Mouse (Mus musculus): Measurements from ENCODE around the gene Zranb1. TPM values are rescaled to one million over a fixed set of nuclear protein-coding genes. Genes with fewer than 3 reads are reported as not detected.

The Zranb1 gene
- 75.1 TPM for polyA plus RNA-seq (2014; fragmentation: Illumina TruSeq; extraction: RNeasy Lipid Tissue Mini Kit (QIAGEN cat#74804); ENCODE audit: low read depth, low replicate concordance)

GRCm38 (mm10) chr7:132930850-132931559 is at the start of gene Zranb1:
Zranb1 (plus strand) TSS chr7:132931142.

Other genes with a start within 250 kb of the Zranb1 start
- gene Fam53b, start 117.3 kb upstream of the Zranb1 start, polyA plus RNA-seq (2014; fragmentation: Illumina TruSeq; extraction: RNeasy Lipid Tissue Mini Kit (QIAGEN cat#74804); ENCODE audit: low read depth, low replicate concordance): 32.6 TPM
- 130 TPM for gene Eef1akmt2, start 78.5 kb upstream of the Zranb1 start, polyA plus RNA-seq (2014; fragmentation: Illumina TruSeq; extraction: RNeasy Lipid Tissue Mini Kit (QIAGEN cat#74804); ENCODE audit: low read depth, low replicate concordance)
- gene Abraxas2, start 71.9 kb upstream of the Zranb1 start, polyA plus RNA-seq (2014; fragmentation: Illumina TruSeq; extraction: RNeasy Lipid Tissue Mini Kit (QIAGEN cat#74804); ENCODE audit: low read depth, low replicate concordance): 96.4 TPM
- 285 TPM for gene Fgfr2, start 192.2 kb downstream of the Zranb1 start, polyA plus RNA-seq (2014; fragmentation: Illumina TruSeq; extraction: RNeasy Lipid Tissue Mini Kit (QIAGEN cat#74804); ENCODE audit: low read depth, low replicate concordance)
- gene Ctbp2, start 193.2 kb downstream of the Zranb1 start, polyA plus RNA-seq (2014; fragmentation: Illumina TruSeq; extraction: RNeasy Lipid Tissue Mini Kit (QIAGEN cat#74804); ENCODE audit: low read depth, low replicate concordance): 38.6 TPM

Measured in adrenal gland, adult 10 weeks (tissue).